Mouse (Mus musculus) midbrain, embryonic 11.5 days (tissue): ENCODE measurements at regions not wholly inside any gene's neighbourhood (a gene's known extent, or its start where the extent isn't known, plus 50 kb on each side); places are given as distances from the start of the nearest gene placed in this dataset.

ENCODE experiments used
- ATAC-seq: fragments of 200-750 bp; cut with Nextera tagmentation; 2 replicates; pipeline ENCODE4 v1.8.0; 2017; ENCODE audit warnings: moderate TSS enrichment, moderate library complexity; ENCODE audit not compliant: low FRiP score
- DNase-seq: peaks from one replicate; pipeline ENCODE4 v3.0.0; 2015; ENCODE audit warnings: low spot score; ENCODE audit errors: missing footprints
- H3K27ac ChIP-seq: fragments of 300-500 bp; sonication (generic); 2 replicates; pipeline ENCODE4 v1.5.1; 2014; ENCODE audit warnings: low read depth, low read length
- H3K27me3 ChIP-seq: fragments of 300-500 bp; sonication (generic); 2 replicates; pipeline ENCODE4 v1.6.1; 2014; ENCODE audit warnings: mild to moderate bottlenecking, low read length, moderate library complexity, mixed read lengths; ENCODE audit not compliant: control insufficient read depth, insufficient read depth
- H3K36me3 ChIP-seq: fragments of 300-500 bp; sonication (generic); 2 replicates; pipeline ENCODE4 v1.6.1; 2014; ENCODE audit warnings: mild to moderate bottlenecking, low read length, moderate library complexity, mixed read lengths; ENCODE audit not compliant: control insufficient read depth, insufficient read depth
- H3K4me1 ChIP-seq: fragments of 300-500 bp; sonication (generic); 2 replicates; pipeline ENCODE4 v1.6.1; 2014; ENCODE audit warnings: low read length; ENCODE audit not compliant: control insufficient read depth, insufficient read depth
- H3K4me2 ChIP-seq: fragments of 300-500 bp; sonication (generic); 2 replicates; pipeline ENCODE4 v1.6.1; 2014; ENCODE audit warnings: mild to moderate bottlenecking, moderate library complexity
- H3K4me3 ChIP-seq: fragments of 300-500 bp; sonication (generic); 2 replicates; pipeline ENCODE4 v1.5.1; 2014; ENCODE audit warnings: low read depth, low read length
- H3K9ac ChIP-seq: fragments of 300-500 bp; sonication (generic); 2 replicates; pipeline ENCODE4 v1.6.1; 2014; ENCODE audit warnings: low read length
- H3K9me3 ChIP-seq: fragments of 300-500 bp; sonication (generic); 2 replicates; pipeline ENCODE4 v1.6.1; 2016; ENCODE audit warnings: low read length; ENCODE audit not compliant: control insufficient read depth
- WGBS: fragments of 180-500 bp; shearing (Covaris S2); extraction: QIAGEN DNeasy Blood & Tissue Kit; methylation state at CpG from one replicate; pipeline ENCODE4 v1.1.7; 2014; 5-methylcytosine and 5-hydroxymethylcytosine counted together

DNA sequence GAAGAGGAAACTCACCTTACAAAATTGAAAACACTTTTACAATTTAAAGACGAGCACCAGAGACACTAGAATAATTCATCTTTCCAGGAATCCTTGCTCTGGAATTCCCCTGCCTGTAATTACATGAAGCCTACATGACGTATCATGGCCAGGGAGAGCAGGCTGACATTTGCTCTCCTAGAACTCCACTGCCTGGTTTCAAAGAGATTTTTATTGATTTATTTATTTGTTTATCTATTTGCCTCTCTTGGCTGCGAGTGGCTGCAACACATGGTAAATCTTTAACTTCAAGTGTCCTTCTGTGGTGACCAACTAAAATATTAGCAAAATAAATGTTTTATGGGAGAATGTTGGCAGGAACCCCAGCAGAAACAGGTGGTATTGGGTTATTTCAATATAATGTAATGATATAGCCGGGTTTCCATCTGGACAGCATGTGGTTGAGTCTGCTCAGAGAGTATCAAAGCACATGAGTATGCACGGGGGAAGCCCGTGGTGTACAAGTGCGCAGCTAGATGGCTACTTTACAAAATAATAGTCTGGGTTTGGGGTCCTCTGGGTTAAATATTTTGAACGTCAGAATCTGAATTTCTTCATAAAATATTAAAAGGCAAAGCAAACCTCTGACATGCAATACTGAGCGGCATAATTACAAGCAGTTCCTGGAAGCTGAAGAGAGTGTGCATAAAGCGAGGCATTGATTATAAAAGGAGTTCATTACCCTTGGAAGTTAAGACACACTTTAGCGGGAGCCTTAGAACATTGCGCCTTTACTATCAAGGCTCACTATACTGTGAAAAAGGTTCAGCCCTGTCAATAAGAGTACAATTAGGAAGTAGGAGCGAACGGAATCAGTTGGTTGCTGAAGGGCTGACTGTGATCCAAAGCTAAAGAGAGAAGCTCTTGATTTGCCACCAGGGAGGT, 244.0 kb downstream of the C1d start:
- no peak overlapping the region for H3K4me3 ChIP-seq
- no peaks in the 10 kb centered on the region for H3K36me3 ChIP-seq
- H3K4me1 ChIP-seq: no peaks in the 10 kb centered on the region
- H3K9ac ChIP-seq: no peak overlapping the region
- no peak for DNase-seq
- no peaks in the 10 kb centered on the region for H3K9me3 ChIP-seq
- no peak for ATAC-seq
- 88% methylated on average over 14 of the region's 14 CpGs for WGBS
- H3K27ac ChIP-seq: no peak overlapping the region
- no peak overlapping the region for H3K4me2 ChIP-seq
- H3K27me3 ChIP-seq: no peaks in the 10 kb centered on the region

DNA sequence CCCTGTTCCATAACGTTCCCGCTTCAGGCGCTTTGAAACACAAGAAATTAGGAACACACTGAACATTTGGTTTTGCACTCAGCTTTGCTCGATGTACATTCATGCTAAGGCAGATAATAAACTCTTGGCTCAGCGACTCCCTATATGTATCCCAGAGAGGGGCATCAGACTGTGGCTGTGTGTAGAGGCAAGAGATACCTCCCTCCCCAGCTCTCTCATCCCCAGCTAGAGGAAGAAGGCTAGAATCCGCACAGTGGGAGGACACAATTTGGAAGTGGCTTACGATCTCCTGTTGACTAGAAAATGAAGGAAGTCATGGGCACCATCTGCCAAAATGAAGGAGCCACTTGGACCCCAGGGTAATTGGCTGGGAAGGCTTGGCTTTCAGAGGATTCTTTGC, 244.7 kb downstream of the C1d start:
- DNase-seq (peak; percentile 57), ATAC-seq (no peak)
- H3K9me3 ChIP-seq: no peaks in the 10 kb centered on the region
- WGBS: 89% methylated on average over 7 of the region's 7 CpGs
- H3K9ac ChIP-seq: no peak overlapping the region
- H3K27ac ChIP-seq: no peak overlapping the region
- H3K27me3 ChIP-seq: no peaks in the 10 kb centered on the region
- no peak overlapping the region for H3K4me2 ChIP-seq
- H3K4me1 ChIP-seq: no peaks in the 10 kb centered on the region
- no peaks in the 10 kb centered on the region for H3K36me3 ChIP-seq
- H3K4me3 ChIP-seq: no peak overlapping the region

GRCm38 (mm10) chr11:17522220-17522919, 265.0 kb downstream of the C1d start:
- WGBS: 84% methylated on average over 12 of the region's 12 CpGs
- no peaks in the 10 kb centered on the region for H3K36me3 ChIP-seq
- ATAC-seq: no peak
- H3K4me3 ChIP-seq: no peak overlapping the region
- H3K9me3 ChIP-seq: no peaks in the 10 kb centered on the region
- H3K4me1 ChIP-seq: peaks cover 4% of the 10 kb centered on the region; the same call in 1 of the 2 replicates
- H3K27me3 ChIP-seq: no peaks in the 10 kb centered on the region
- no peak overlapping the region for H3K27ac ChIP-seq
- no peak overlapping the region for H3K4me2 ChIP-seq
- peak; percentile 26 for DNase-seq
- no peak overlapping the region for H3K9ac ChIP-seq

DNA sequence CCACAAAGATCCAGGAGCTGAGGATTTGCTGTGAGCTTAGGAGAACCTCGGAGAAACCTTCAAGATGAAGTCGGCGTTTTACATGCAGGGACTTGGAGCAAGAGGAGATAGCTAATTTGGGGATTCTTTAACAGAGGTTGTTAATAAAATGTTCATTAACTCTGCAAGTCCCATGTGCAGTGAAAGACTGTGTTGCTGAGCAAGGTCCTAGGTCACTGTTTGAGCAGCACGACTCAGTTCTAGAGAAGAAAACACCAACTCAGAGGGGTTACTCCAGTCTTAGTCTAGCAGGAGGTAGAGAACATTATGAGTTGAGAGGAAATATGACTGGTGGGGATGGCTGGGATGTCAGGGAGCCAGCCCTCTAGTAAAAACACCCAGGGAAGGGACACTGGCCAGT, 265.9 kb downstream of the C1d start:
- Histone ChIP-seq H3K27ac (no peak overlapping the region), H3K9ac (no peak overlapping the region), H3K4me1 (peaks cover 4% of the 10 kb centered on the region; the same call in 1 of the 2 replicates), H3K9me3 (no peaks in the 10 kb centered on the region), H3K27me3 (no peaks in the 10 kb centered on the region), H3K4me2 (no peak overlapping the region), H3K4me3 (no peak overlapping the region), H3K36me3 (no peaks in the 10 kb centered on the region)
- DNase-seq: peak; percentile 6
- 91% methylated on average over 4 of the region's 4 CpGs for WGBS
- ATAC-seq: no peak

DNA sequence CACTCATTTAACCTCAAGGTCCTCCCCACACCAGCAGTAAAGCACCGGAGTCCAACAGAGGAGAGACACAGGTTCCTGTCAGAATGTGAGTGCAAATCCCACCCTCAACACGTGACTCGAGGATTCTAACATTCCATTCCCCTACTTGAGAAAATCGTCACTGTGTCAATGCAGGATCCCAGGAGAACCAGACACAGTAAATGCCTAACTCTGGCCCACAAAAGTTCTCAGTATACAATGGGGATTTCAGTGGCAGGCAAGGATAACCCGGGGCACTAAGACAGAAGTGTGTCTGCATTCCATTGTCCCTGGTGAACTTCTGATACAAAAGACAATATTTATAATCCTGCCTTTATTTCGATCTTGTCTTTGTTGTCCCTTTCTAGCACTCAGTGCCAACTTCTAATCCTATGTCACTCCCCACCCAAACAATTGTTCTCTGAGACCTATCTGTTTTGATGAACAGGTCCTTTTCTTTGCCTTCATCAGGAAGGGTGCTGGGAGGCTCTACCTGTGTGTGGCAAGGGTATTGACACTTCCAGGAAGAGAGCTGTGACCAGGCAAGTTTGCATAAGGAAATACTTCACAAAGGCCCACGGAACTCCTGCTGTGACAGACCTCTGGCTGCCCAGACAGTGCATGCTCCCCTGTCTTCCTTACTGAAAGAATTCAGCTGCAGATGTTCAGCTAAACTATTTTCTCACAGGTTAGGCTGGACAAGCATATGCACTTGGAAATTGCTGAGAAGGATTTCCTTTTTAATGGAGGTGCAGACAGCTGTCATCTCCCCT, 267.8 kb downstream of the C1d start:
- no peaks in the 10 kb centered on the region for H3K27me3 ChIP-seq
- H3K4me3 ChIP-seq: no peak overlapping the region
- H3K27ac ChIP-seq: no peak overlapping the region
- WGBS: 19% methylated on average over 7 of the region's 7 CpGs
- DNase-seq: peak; percentile 86
- H3K9me3 ChIP-seq: no peaks in the 10 kb centered on the region
- H3K36me3 ChIP-seq: no peaks in the 10 kb centered on the region
- ATAC-seq: peak; percentile 65
- H3K4me1 ChIP-seq: peaks cover 4% of the 10 kb centered on the region; the same call in 1 of the 2 replicates
- no peak overlapping the region for H3K9ac ChIP-seq
- H3K4me2 ChIP-seq: no peak overlapping the region

GRCm38 (mm10) chr11:17526476-17526875, 269.1 kb downstream of the C1d start:
- WGBS: 71% methylated on average over 5 of the region's 5 CpGs
- Histone ChIP-seq H3K4me2 (no peak overlapping the region), H3K9me3 (no peaks in the 10 kb centered on the region), H3K27ac (no peak overlapping the region), H3K4me3 (no peak overlapping the region), H3K4me1 (peaks cover 4% of the 10 kb centered on the region; the same call in 1 of the 2 replicates), H3K36me3 (no peaks in the 10 kb centered on the region), H3K9ac (no peak overlapping the region), H3K27me3 (no peaks in the 10 kb centered on the region)
- ATAC-seq: no peak
- DNase-seq: peak; percentile 45

GRCm38 (mm10) chr11:17528609-17529008, 271.2 kb downstream of the C1d start:
- Histone ChIP-seq H3K4me2 (no peak overlapping the region), H3K27me3 (no peaks in the 10 kb centered on the region), H3K9me3 (no peaks in the 10 kb centered on the region), H3K9ac (no peak overlapping the region), H3K27ac (no peak overlapping the region), H3K4me3 (no peak overlapping the region), H3K36me3 (no peaks in the 10 kb centered on the region), H3K4me1 (peaks cover 4% of the 10 kb centered on the region; the same call in 1 of the 2 replicates)
- peak; percentile 19 for DNase-seq
- ATAC-seq: no peak
- WGBS: 93% methylated on average over 6 of the region's 6 CpGs

DNA sequence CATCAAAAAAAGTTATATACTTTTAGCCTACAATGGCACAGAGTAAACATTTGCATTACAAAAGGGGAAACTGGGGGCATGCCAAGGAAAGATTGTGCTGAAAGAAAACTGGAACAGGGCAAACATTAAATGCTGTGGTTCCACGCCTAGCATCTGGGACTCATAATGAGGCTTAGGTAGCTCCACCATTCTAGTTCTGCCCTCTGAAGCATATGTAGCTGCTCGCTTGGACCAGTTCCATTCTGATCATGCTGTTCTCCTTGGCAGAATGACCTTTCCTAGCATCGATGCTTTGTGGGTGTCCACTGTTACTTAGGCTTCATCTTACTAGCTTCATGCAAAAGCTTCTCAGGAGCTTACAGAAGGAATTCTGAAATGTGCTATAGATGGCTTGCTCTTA, 276.3 kb downstream of the C1d start:
- DNase-seq: peak; percentile 19
- whole genome bisulfite sequencing: 83% methylated on average over 3 of the region's 3 CpGs

More for the DNA sequence above, 276.3 kb downstream of the C1d start:
- H3K4me3 ChIP-seq: no peak overlapping the region
- no peaks in the 10 kb centered on the region for H3K36me3 ChIP-seq
- H3K27me3 ChIP-seq: no peaks in the 10 kb centered on the region
- ATAC-seq: no peak
- H3K4me1 ChIP-seq: no peaks in the 10 kb centered on the region
- no peak overlapping the region for H3K27ac ChIP-seq
- no peak overlapping the region for H3K4me2 ChIP-seq
- H3K9me3 ChIP-seq: no peaks in the 10 kb centered on the region
- no peak overlapping the region for H3K9ac ChIP-seq
